Mouse (Mus musculus): ENCODE results near the gene Tekt5.

GRCm38 (mm10) chr16:10365796-10366195 lies 29.5 kb downstream of the Tekt5 start:
- TF ChIP-seq CTCF (IDR thresholded peaks at IDR 0.05; ENCODE audit: insufficient read depth, low read length) = no peak
- no peak for TF ChIP-seq POLR2A (IDR thresholded peaks at IDR 0.05; ENCODE audit: borderline replicate concordance, extremely low read depth, low read depth, low read length)

All from lung, adult 2 months (tissue).